Mouse (Mus musculus) liver, embryonic 14.5 days (tissue): ENCODE results near the gene Tmem135. TPM values are rescaled to one million over a fixed set of nuclear protein-coding genes. Genes with fewer than 3 reads are reported as not detected.

Experiments
- ATAC-seq: fragments of 200-750 bp; cut with Nextera tagmentation; 2 replicates; pipeline ENCODE4 v1.8.0; 2017; ENCODE audit warnings: moderate number of reproducible peaks, mild to moderate bottlenecking, moderate library complexity; ENCODE audit not compliant: insufficient read depth
- DNase-seq, 3 experiments: peaks; one replicate each; pipeline ENCODE4 v3.0.0-alpha.2; 2012 to 2013; ENCODE audit warnings: low read depth in 3 of 3, low spot score in 3 of 3
- H3K27ac ChIP-seq: fragments of 300-500 bp; sonication (generic); 2 replicates; pipeline ENCODE4 v1.5.1; 2014; ENCODE audit warnings: moderate library complexity, mild to moderate bottlenecking, control low read depth, inconsistent platforms
- H3K27me3 ChIP-seq: fragments of 300-500 bp; sonication (generic); 2 replicates; pipeline ENCODE4 v1.6.1; 2014; ENCODE audit warnings: mild to moderate bottlenecking, low read length, moderate library complexity; ENCODE audit not compliant: control insufficient read depth, insufficient read depth
- H3K36me3 ChIP-seq: fragments of 300-500 bp; sonication (generic); replicated peaks from 2 replicates; pipeline ENCODE4 v1.6.1; 2014; ENCODE audit warnings: low read depth; ENCODE audit not compliant: control insufficient read depth, insufficient read depth
- H3K4me1 ChIP-seq, 2 experiments: fragments of 200-500 bp in 1 of 2; fragments of 300-500 bp in 1 of 2; sonication (generic) in 1 of 2; replicated peaks; 2 replicates each; pipeline ENCODE4 v1.6.1; 2012 to 2014; ENCODE audit warnings: antibody characterized with exemption in 1 of 2, inconsistent platforms in 1 of 2, low read length in 1 of 2; ENCODE audit not compliant: control insufficient read depth in 2 of 2, insufficient read depth in 2 of 2
- H3K4me2 ChIP-seq: fragments of 300-500 bp; sonication (generic); 2 replicates; pipeline ENCODE4 v1.6.1; 2014; ENCODE audit warnings: low read depth, mild to moderate bottlenecking, control low read depth, moderate library complexity
- H3K4me3 ChIP-seq, 2 experiments: fragments of 200-500 bp in 1 of 2; fragments of 300-500 bp in 1 of 2; sonication (generic) in 1 of 2; 2 replicates each; pipeline ENCODE4 v1.5.1; 2012 to 2014; ENCODE audit warnings: low read depth in 2 of 2, low read length in 2 of 2, mild to moderate bottlenecking in 2 of 2, control low read depth in 1 of 2, inconsistent platforms in 1 of 2, moderate library complexity in 1 of 2; ENCODE audit not compliant: insufficient read depth in 1 of 2
- H3K9ac ChIP-seq: fragments of 300-500 bp; sonication (generic); replicated peaks from 2 replicates; pipeline ENCODE4 v1.6.1; 2014; ENCODE audit warnings: mild to moderate bottlenecking, control low read depth, moderate library complexity
- H3K9me3 ChIP-seq: fragments of 300-500 bp; sonication (generic); 2 replicates; pipeline ENCODE4 v1.6.1; 2016; ENCODE audit warnings: low read length, mixed read lengths; ENCODE audit not compliant: control insufficient read depth
- CTCF ChIP-seq: IDR thresholded peaks from 2 replicates; pipeline ENCODE4 v1.5.1; 2016; ENCODE audit warnings: antibody characterized with exemption, low read depth, control low read depth
- EP300 ChIP-seq: IDR thresholded peaks from 2 replicates; pipeline ENCODE4 v1.6.1; 2016; ENCODE audit warnings: antibody characterized with exemption, low read depth
- WGBS: fragments of 180-500 bp; shearing (Covaris S2); extraction: QIAGEN DNeasy Blood & Tissue Kit; methylation state at CpG from one replicate; pipeline ENCODE4 v1.1.7; 2014; ENCODE audit not compliant: insufficient replicate concordance; 5-methylcytosine and 5-hydroxymethylcytosine counted together
- polyA plus RNA-seq, 2 experiments: library from polyadenylated mRNA; depleted of rRNA in 1 of 2; stranded (reverse) in 1 of 2; unstranded in 1 of 2; fragments of >200 nt; fragmentation: Nextera tagmentation in 1 of 2; extraction: Ambion mirVana in 1 of 2; gene quantifications; 2 replicates each; pipeline versions ENCODE4 v1.2.1 to v1.2.3; 2012 to 2014

Gene Tmem135
- polyA plus RNA-seq, 2 experiments: 5.4 to 12.7 TPM

- TF ChIP-seq EP300: no peak
- TF ChIP-seq CTCF: no peak
- peak; percentile 75 for ATAC-seq
- WGBS: 6% methylated on average over 52 of the region's 52 CpGs
- peaks cover 0 to 3% of the 10 kb centered on the region in 2 experiments; a peak in 1 of 4 replicates for H3K4me1 ChIP-seq
- no peaks in the 10 kb centered on the region for H3K9me3 ChIP-seq
- H3K36me3 ChIP-seq: no peaks in the 10 kb centered on the region
- peak overlapping the region; percentile 61 to 64 for H3K4me3 ChIP-seq
- no peak overlapping the region; the same call in 1 of the 2 replicates for H3K27ac ChIP-seq
- DNase-seq: peak; percentile 26 to 37 (median 35)
- H3K9ac ChIP-seq: peak overlapping the region; percentile 23; the same call in 1 of the 2 replicates
- H3K27me3 ChIP-seq: peaks cover 33% of the 10 kb centered on the region
- H3K4me2 ChIP-seq: peak overlapping the region; percentile 84
Observed at GRCm38 (mm10) chr7:89403053-89403972, 709 bp downstream of the Tmem135 start.

- H3K27me3 ChIP-seq: peaks cover 33% of the 10 kb centered on the region
- TF ChIP-seq EP300: no peak
- 43% methylated on average over 3 of the region's 3 CpGs for WGBS
- H3K4me3 ChIP-seq: no peak overlapping the region
- no peak overlapping the region for H3K9ac ChIP-seq
- ATAC-seq: no peak
- no peaks in the 10 kb centered on the region for H3K36me3 ChIP-seq
- no peak overlapping the region for H3K27ac ChIP-seq
- DNase-seq: no peak
- no peak overlapping the region for H3K4me2 ChIP-seq
- no peaks in the 10 kb centered on the region for H3K9me3 ChIP-seq
- H3K4me1 ChIP-seq: peaks cover 0 to 3% of the 10 kb centered on the region in 2 experiments; a peak in 1 of 4 replicates
Observed at GRCm38 (mm10) chr7:89401936-89402335, 2.1 kb downstream of the Tmem135 start.

- Histone ChIP-seq H3K4me3 (no peak overlapping the region), H3K4me1 (peaks cover 0 to 3% of the 10 kb centered on the region in 2 experiments; a peak in 1 of 4 replicates), H3K27me3 (peaks cover 33% of the 10 kb centered on the region), H3K9ac (no peak overlapping the region), H3K36me3 (no peaks in the 10 kb centered on the region), H3K27ac (no peak overlapping the region), H3K9me3 (no peaks in the 10 kb centered on the region), H3K4me2 (no peak overlapping the region)
- DNase-seq: no peak
- ATAC-seq: no peak
- 47% methylated on average over 11 of the region's 11 CpGs for WGBS
- TF ChIP-seq CTCF (no peak), EP300 (no peak)
Observed at GRCm38 (mm10) chr7:89401136-89401858, 2.7 kb downstream of the Tmem135 start.

- Histone ChIP-seq H3K4me2 (no peak overlapping the region), H3K27ac (no peak overlapping the region), H3K4me1 (peaks cover 0 to 3% of the 10 kb centered on the region in 2 experiments; a peak in 1 of 4 replicates), H3K9ac (no peak overlapping the region), H3K27me3 (peaks cover 30% of the 10 kb centered on the region), H3K36me3 (no peaks in the 10 kb centered on the region), H3K9me3 (no peaks in the 10 kb centered on the region), H3K4me3 (no peak overlapping the region)
- ATAC-seq: no peak
- DNase-seq: no peak
- WGBS: 66% methylated on average over 2 of the region's 2 CpGs
- TF ChIP-seq EP300 (no peak), CTCF (no peak)
Observed at GRCm38 (mm10) chr7:89400721-89401120, 3.3 kb downstream of the Tmem135 start.
